Mouse (Mus musculus): Measurements from ENCODE around the gene Utrn.

Gene Utrn

DNA sequence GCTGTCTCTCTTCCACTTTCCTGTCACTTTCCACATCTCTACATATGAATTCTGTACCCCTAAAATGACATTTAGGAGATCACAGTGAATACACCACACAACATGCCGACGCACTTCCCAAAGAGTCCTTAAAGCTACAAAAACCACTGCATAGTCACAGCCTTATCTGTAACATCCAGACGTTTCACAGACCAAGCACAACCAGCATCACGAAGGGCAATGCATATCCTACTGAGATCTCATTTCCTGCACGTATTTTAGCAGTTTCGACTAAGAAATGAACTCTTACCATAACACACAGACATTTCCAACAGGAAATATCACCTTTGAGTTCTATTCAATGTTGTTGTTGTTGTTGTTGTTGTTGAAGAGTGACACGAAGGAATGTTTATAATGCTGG lies 8.8 kb downstream of the Utrn start:
- no peak for TF ChIP-seq GATA4 (IDR thresholded peaks at IDR 0.05; ENCODE audit: insufficient replicate concordance, low read length)

DNA sequence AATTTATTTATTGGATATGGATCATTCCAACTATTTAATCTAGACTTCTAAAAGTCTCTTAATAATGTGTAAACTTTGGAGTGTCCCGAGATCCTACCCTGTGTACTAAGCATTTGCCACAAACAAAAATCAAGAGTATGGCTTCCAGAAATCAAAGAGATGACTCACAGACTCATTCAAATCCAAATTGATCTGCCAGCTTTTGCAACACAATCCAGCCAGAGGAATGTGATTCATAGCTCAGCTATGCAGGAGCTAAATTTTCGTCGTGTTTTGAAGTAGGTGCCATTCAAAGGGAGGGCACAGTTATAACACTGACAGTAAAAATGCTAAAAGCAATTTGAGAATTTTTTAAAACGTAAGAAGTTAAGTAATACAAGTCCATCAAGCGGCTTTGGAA lies 11.1 kb downstream of the Utrn start:
- no peak for TF ChIP-seq GATA4 (IDR thresholded peaks at IDR 0.05; ENCODE audit: insufficient replicate concordance, low read length)

DNA sequence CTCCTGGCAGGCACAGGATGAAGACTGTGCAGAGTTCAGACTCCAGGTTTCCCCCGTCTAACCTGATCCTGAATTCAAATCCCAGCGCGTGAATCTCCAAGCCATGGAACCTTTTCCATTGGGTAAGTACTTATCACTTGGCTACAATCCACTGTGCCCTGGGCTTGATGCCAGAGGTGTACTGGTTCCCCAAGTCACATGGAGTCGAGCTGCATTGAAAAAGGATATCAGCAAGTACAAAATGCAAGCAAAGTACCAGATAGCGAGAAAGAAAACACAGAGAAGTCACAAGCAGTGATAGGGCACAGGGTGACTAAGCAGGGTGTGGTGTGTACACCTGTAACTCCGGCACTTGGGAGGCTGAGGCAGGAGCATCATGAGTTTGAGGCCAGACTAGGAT lies 14.9 kb downstream of the Utrn start:
- TF ChIP-seq GATA4 (IDR thresholded peaks at IDR 0.05; ENCODE audit: insufficient replicate concordance, low read length) = peak; percentile 77; the same call in 1 of the 2 replicates

DNA sequence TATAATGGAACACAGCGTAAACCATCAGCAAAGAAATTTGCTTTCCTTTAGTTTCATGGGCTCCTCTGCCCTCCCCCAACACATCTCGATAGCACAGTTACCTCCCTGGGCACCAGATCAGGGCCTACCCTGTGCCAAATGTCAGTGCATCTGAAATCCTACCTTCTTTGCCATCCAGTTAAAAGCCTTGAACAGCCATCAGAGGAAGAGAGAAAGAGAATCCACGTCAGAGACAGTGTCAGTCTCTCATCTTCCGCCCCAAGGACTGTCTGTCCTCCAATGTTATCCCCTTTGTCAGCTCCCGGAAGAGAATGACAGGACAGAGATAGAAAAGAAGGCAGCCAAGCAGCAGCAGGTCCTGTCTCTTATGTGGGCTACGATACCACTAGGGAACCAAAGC lies 15.4 kb downstream of the Utrn start:
- no peak for TF ChIP-seq GATA4 (IDR thresholded peaks at IDR 0.05; ENCODE audit: insufficient replicate concordance, low read length)

DNA sequence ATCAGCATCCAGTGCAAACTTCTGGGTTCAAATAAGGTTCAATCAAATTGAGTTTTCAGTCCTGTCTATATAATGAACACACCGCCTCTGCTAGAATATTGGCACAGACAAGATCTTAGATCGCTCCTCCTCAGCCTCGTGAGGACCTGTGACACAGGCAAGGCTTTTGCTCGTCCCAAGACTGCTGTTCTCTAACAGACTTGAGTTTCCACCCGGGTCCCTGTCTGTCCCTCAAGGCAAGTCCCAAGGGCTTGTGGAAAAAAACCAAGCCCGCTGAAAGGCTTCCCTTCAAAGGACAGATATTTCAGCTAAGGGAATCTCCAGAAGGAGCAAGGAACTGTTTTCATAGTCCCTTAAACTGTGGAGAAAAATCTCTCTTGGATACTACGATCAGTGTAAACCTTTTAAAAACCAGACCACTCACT lies 16.0 kb downstream of the Utrn start:
- TF ChIP-seq GATA4 (IDR thresholded peaks at IDR 0.05; ENCODE audit: insufficient replicate concordance, low read length) = no peak

DNA sequence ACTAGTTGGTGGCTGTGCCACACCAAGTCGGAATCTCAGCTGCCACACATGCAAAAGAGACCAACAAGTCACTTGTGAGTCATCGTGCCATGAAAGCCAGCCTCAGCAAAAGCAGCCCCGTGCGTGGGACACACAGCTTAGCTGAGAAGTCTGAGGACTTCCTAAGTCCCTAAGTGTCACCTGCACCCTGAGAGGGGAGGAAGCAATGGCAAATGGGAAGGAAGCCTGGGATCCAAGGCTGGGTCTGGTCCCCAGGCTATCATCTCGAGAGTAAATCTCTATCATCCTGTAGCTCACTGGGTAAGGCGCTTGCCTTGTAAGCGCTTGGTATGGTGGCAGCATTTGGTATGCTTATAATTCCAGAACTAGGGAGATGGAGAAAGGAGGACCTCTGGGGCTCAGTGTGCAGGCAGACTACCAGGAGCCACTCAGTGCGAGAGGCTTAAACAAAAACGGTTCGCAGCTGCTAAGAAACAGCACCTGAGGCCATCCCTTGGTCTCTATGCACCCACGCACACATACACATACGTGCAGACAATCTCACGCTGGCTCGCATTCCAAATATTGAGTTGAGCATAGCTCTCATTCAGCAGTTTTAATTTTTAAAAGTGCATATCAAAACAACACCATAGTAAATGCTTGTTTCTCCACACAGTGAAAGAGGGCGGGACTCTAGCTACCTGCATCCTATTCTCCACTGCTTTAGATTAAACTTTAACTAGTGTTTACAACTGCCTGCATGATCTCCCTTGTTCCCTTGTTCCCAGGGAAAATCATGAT lies 16.6 kb downstream of the Utrn start:
- TF ChIP-seq GATA4 (IDR thresholded peaks at IDR 0.05; ENCODE audit: insufficient replicate concordance, low read length) = no peak; the same call in 1 of the 2 replicates

DNA sequence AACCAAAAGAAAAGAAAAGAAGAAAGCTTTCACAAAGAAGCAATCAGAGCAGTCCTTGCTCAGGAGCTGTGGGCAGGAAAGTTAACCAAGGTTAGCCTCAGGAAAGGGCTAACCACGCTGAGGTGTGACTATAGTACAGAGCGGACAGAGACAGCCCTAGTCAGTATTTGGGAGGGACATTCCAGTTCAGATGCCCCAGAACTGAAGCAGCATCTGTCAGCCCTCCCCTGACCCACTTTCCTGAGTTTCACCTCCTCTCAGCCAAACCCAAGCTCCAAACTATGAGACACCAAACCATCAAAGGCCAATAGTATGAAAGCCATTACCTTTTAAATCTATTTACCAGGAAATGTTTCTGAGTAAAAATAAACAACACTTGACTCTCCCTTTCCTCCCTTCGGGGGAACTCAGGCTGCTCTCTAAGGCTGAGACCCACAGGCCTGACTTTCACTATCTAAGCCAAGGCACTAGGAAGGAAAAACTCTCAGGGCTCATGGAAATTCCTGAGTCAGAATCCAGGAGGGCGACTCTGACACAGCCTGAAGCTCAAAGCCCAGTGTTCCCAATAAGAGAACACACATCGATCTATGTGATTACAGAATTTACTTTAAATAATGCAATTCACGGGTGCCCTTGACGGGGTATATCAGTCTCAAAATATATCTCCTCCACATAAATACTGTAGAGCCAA lies 18.2 kb downstream of the Utrn start:
- no peak for TF ChIP-seq GATA4 (IDR thresholded peaks at IDR 0.05; ENCODE audit: insufficient replicate concordance, low read length)

DNA sequence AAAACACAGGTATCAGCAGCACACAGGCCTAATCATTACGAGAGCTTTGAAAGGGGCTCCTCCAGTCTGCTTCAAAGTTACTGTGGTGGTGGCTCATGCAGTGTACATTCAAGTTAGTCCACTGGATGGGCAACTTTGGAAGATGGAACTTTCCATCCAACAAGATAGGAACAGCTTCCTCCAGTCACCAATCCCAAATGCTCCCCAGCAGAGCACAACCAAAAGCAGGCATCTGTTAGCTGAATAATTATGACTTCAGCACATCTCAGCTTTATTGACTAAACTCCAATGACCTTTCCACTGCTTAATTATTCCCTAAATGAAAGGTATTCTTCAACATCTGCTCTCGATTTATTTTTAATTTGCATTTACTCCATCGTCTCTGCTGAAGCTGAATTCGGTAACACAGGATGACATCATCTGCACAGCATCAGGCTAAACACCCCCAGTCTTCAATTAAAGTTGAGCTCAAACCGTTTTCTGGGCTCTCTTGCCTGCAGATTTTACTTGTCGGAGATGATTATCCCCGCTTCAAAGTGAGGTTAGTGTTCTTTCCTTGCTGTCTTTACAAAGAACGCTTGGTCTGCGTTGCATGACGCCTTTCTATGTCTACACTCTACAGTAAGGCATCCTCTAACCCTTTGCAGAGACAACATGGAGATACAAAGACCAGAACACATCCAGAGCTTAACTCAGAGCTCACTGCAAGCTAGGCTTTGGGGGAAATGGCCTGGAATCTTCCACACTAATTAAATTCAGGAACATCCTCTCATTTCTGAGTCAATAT lies 20.6 kb downstream of the Utrn start:
- TF ChIP-seq GATA4 (IDR thresholded peaks at IDR 0.05; ENCODE audit: insufficient replicate concordance, low read length) = no peak

DNA sequence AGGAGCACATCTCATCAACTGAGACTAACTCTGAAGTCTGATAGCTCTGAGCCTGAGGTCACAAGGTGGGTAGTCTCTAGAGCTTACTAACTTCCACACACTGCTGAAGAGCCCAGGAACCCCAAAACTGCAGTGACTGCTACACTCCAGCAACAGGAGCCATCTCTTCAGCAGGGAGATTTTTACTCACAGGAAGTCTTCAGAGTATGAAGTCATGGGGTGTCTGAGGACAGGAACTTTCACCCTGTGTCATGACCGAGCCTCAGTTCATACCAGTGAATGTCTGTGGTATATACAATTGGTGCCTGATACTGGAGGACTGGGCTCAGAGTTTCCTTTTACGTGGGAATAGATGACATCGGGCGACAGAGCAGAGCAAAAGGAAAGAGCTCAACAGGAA lies 26.6 kb downstream of the Utrn start:
- TF ChIP-seq GATA4 (IDR thresholded peaks at IDR 0.05; ENCODE audit: insufficient replicate concordance, low read length) = no peak

DNA sequence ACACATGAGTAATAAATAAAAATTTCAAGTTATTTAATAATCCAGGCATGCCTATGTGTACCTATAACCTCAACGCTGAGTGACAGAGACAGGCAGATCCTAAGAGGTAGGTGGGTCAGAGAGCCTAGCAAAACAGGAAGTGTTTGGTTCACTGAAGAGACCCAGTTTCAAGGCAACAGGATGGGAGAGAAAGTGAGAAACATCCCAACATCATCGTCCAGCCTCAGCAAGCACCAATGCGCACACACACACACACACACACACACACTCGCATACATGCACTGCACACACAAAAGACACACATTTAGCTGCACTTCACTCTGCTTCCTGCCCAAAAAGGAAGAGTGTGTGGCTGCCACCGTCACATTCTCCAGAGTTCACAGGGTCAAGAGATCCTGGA lies 27.7 kb downstream of the Utrn start:
- TF ChIP-seq GATA4 (IDR thresholded peaks at IDR 0.05; ENCODE audit: insufficient replicate concordance, low read length) = no peak

DNA sequence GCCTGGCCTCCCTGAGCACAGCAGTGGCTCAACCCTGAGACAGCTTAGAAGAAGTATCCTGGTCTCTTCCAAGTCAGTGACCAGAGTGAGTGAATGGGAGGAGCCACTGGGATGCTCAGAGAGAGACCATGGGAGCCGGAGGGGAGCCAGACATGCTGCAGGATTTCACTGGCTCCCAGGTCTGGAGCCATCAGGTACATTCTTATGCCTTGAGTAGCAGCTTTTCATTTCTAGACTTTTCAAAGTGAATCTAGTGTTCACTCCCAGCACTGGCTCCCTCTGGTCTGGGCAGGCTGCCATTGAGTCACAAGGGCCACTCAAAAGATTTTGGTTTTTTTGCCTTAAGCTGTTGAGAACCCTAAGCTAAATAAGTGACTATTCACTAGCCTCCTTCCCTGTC lies 31.5 kb downstream of the Utrn start:
- TF ChIP-seq GATA4 (IDR thresholded peaks at IDR 0.05; ENCODE audit: insufficient replicate concordance, low read length) = no peak

DNA sequence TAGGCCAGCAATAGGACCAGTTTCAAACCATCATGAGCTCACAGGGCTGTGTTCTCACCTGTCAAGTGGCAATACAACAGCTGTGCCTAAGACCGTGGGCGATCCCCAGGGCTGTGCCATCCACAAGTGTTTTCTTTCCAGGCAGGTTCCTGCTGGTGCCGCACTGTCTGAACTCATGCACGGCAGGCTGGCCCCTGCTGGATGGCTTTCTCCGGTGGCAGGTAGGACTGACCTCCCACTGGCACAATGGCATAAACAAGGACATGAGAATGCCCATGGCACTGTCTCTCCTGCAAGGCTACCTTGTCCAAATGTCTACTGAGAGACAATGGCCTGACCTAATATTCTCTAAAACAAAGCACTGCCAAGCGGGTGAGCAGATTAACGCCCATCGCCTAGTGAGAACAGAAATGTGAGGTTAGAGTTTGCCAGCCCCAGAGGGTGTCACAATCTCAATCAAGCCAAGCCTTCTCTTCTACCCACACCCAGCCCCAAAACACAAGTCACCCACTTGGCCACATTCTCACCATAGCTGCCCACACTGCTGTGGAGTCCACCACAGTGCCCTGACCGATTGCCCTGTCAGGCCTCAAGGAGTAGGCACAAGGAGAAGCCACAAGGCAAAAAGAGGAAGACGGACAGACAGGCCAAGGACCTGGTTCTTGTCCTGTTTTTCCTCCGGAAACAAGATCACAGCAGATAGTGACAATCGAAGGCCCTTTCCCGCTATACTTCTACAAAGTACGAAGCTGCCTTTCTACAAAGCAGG lies 32.9 kb downstream of the Utrn start:
- TF ChIP-seq GATA4 (IDR thresholded peaks at IDR 0.05; ENCODE audit: insufficient replicate concordance, low read length) = no peak

DNA sequence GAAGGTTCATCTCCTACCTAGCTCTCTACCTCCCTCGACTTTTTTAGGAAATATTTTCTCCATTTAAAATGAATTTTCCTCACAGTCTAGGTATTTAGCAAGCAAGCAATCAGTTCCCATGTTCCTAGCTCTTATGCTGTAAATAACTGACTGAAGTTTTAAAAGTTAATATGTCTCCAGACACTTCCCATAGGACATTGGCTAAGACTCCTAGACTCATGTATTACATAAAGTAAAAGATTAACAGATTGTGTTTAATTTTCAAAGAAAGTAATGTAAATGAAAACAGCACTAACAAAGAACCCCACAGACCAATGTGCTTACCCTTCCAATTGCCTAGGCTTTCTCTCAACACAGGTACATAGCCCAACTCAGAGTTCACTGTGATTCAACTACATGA lies 35.0 kb downstream of the Utrn start:
- TF ChIP-seq GATA4 (IDR thresholded peaks at IDR 0.05; ENCODE audit: insufficient replicate concordance, low read length) = no peak

DNA sequence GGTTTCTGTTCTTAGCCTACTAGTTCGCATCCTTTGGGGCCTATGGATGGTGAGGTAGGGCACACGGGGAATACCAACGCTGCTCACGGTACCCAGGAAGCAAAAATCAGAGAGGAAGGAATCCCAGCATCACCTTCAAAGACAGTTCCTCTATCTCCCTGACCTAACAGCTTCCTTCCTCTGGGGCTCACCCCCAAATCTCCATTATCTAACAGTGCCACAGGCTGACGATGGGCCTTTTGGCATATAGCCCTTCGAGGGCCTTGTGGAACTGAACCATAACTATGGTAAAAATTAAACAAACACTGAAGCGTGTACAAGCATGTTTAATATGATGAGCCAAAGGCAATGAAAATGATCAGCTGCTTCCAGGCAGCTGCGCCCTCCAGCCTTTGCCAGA lies 37.0 kb downstream of the Utrn start:
- no peak for TF ChIP-seq GATA4 (IDR thresholded peaks at IDR 0.05; ENCODE audit: insufficient replicate concordance, low read length)

DNA sequence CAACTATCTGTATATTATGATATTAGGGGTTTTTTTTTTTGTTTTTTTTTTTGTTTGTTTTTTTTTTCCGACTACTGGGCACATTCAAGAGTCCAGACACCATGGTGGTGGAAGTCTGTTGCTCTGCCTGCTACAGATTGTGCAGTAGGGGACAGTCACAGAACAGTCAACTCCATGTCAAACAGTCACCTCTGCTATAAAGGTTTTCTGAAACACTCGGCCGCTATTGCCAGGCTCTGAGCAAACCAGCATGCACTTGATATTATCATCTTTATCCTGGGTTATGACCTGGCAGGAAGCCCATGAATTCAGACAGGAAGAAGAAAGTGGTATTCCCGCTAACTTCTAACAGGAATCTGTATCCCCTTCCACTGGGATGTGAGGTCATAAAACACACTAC lies 41.4 kb downstream of the Utrn start:
- TF ChIP-seq GATA4 (IDR thresholded peaks at IDR 0.05; ENCODE audit: insufficient replicate concordance, low read length) = no peak
